8 mouse cellular contexts compared by ENCODE assay signal in the genomic region with DNA sequence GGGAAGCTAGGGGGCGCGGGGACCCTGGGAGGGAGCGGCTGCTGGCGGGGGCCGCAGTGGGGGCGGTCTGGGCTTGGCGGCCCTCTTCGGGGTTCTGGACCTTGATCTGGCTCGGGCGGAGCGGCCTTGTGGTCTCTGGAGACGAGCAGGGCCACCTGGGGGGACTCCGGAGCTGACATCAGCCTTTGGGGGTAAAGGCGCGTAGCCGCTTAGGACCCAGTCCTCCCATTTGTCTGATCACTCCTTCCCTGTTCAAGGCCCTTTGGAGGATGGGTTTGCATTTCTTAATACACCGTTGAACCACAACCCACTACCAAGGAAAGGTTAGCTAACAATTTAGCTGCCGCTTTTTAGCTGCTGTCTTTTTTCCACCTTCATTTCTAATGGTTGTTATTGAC. TPM values are rescaled to one million over a fixed set of nuclear protein-coding genes. Genes with fewer than 3 reads are reported as not detected.
A peak's percentile ranks its signal among the peaks of the same experiment; 100 is the strongest.
DNase-seq lines count a peak whose midpoint lies in the region; ATAC-seq and TF ChIP-seq lines count a peak whose summit lies in the region.

No protein-coding gene starts in this region.

- WGBS in thymus, adult 2 months, result under 1% methylated on average over 18 of the region's 18 CpGs
- 21% methylated on average over 17 of the region's 18 CpGs for WGBS in limb, embryonic 12.5 days
- 19% methylated on average over 18 of the region's 18 CpGs for WGBS in olfactory bulb, adult 2 months

- no peak for TF ChIP-seq CTCF in thymus, adult 2 months (IDR thresholded peaks at IDR 0.05; ENCODE audit: borderline replicate concordance, control insufficient read depth, extremely low read depth, insufficient read depth, low read length, poor library complexity)
- TF ChIP-seq CTCF in olfactory bulb, adult 2 months (IDR thresholded peaks at IDR 0.05; ENCODE audit: insufficient read depth, low read depth, low read length), result no peak

- peak overlapping the region; percentile 53 for H3K4me2 ChIP-seq in limb, embryonic 12.5 days

- peak; percentile 72 for ATAC-seq in limb, embryonic 12.5 days (ENCODE audit: insufficient number of reproducible peaks, insufficient read depth, low FRiP score, low TSS enrichment, low read depth)

- H3K36me3 ChIP-seq in thymus, adult 2 months (ENCODE audit: control insufficient read depth, insufficient read depth, low read length), result no peaks in the 10 kb centered on the region
- no peaks in the 10 kb centered on the region for H3K36me3 ChIP-seq in limb, embryonic 12.5 days

- H3K27ac ChIP-seq in thymus, adult 2 months (ENCODE audit: control insufficient read depth, insufficient read depth, low read length), result peak overlapping the region; percentile 28; the same call in 1 of the 2 replicates
- peak overlapping the region; percentile 73 for H3K27ac ChIP-seq in limb, embryonic 12.5 days
- 0 out of 2 replicates have a peak overlapping the region, but pooled peaks have one; percentile 3 for H3K27ac ChIP-seq in olfactory bulb, adult 2 months (ENCODE audit: insufficient read depth, low read depth, low read length)

- no peaks in the 10 kb centered on the region for H3K9me3 ChIP-seq in limb, embryonic 12.5 days

- peak overlapping the region; percentile 77 for H3K4me3 ChIP-seq in thymus, adult 2 months (ENCODE audit: control insufficient read depth, insufficient read depth, low read length)
- H3K4me3 ChIP-seq in limb, embryonic 12.5 days (replicated peaks), result peak overlapping the region; percentile 67
- peak overlapping the region; percentile 66 for H3K4me3 ChIP-seq in olfactory bulb, adult 2 months (ENCODE audit: insufficient read depth, low read depth, low read length)

- no peaks in the 10 kb centered on the region for H3K27me3 ChIP-seq in thymus, adult 2 months (ENCODE audit: control insufficient read depth, insufficient read depth, low read length)
- peaks cover 16% of the 10 kb centered on the region for H3K27me3 ChIP-seq in limb, embryonic 12.5 days

- peaks cover 27% of the 10 kb centered on the region for H3K4me1 ChIP-seq in thymus, adult 2 months (replicated peaks; ENCODE audit: control insufficient read depth, insufficient read depth, low read length)
- H3K4me1 ChIP-seq in limb, embryonic 12.5 days (replicated peaks), result peaks cover 4% of the 10 kb centered on the region; the same call in 1 of the 2 replicates
- peaks cover 14% of the 10 kb centered on the region for H3K4me1 ChIP-seq in olfactory bulb, adult 2 months (ENCODE audit: control insufficient read depth, insufficient read depth, low read length)

- DNase-seq in embryo, embryonic 10 days (ENCODE audit: low spot score), result peak; percentile 4
- DNase-seq in embryo, embryonic 11 days, result no peak
- no peak for DNase-seq in thymus, adult 2 months
- no peak for DNase-seq in thymus, postnatal 10 days (ENCODE audit: low spot score in 2 of 2)
- no peak for DNase-seq in left cerebral cortex, adult 18-20 months (ENCODE audit: low spot score in 2 of 2)
- no peak for DNase-seq in spleen, adult 18-20 months

- TF ChIP-seq POLR2A in thymus, adult 2 months (IDR thresholded peaks at IDR 0.05; ENCODE audit: control insufficient read depth, extremely low read depth, insufficient read depth, low read length, poor library complexity), result no peak
- TF ChIP-seq POLR2A in olfactory bulb, adult 2 months (IDR thresholded peaks at IDR 0.05; ENCODE audit: insufficient read depth, low read depth, low read length), result no peak

- peak overlapping the region; percentile 75 for H3K9ac ChIP-seq in limb, embryonic 12.5 days (replicated peaks)

RNA-seq across cellular contexts. Expression of gene Atp6ap2, which starts 0.4 kb away (rescaled TPM):
- 24.5 and 25.2 TPM in 2 replicates for polyA plus RNA-seq in thymus, adult 2 months (2012; rRNA removed)
- 55.0 and 57.4 TPM in 2 replicates for polyA plus RNA-seq in limb, embryonic 12.5 days (2016; fragmentation: Nextera tagmentation; extraction: Ambion mirVana)
- polyA plus RNA-seq in olfactory bulb, adult 2 months (2012; ENCODE audit: insufficient read depth, insufficient read length, low replicate concordance, missing spikeins), result 758 TPM in 1 of 2 replicates, not detected in the other
- total RNA-seq in left cerebral cortex, adult 18-20 months (2021), result 100 to 1,000 TPM; 221 to 229 TPM

Comparison
In these comparisons a context has a peak if more than half of its experiments do, and no peak if none do; other contexts are left out.
1. H3K27ac ChIP-seq: peak in every context shown above with its lines; median percentile 73 in limb, embryonic 12.5 days; 28 in thymus, adult 2 months; 3 in olfactory bulb, adult 2 months.